Mouse (Mus musculus): ENCODE results near the gene Mybpc2.

GRCm38 (mm10) chr7:44468644-44469285 lies 55.7 kb downstream of the Mybpc2 start:
- TF ChIP-seq CTCF (IDR thresholded peaks at IDR 0.05; ENCODE audit: control insufficient read depth, insufficient read depth, insufficient replicate concordance, low read depth, low read length) (no peak), POLR2A (IDR thresholded peaks at IDR 0.05; ENCODE audit: control insufficient read depth, low read depth, low read length) (no peak; the same call in 1 of the 2 replicates)

Data from testis, adult 2 months (tissue).